Mouse (Mus musculus): ENCODE results near the gene Cyld.

Cyld gene

GRCm38 (mm10) chr8:88792691-88793323 lies 96.0 kb downstream of the Cyld start:
- peak; percentile 93 for ATAC-seq (ENCODE audit: low TSS enrichment)

GRCm38 (mm10) chr8:88793324-88793722 lies 96.5 kb downstream of the Cyld start:
- ATAC-seq (ENCODE audit: low TSS enrichment) = no peak

- ATAC-seq (ENCODE audit: low TSS enrichment) = 0 out of 2 replicates have a peak, but pooled peaks have one; percentile 21
These were observed 97.2 kb downstream of the Cyld start for GRCm38 (mm10) chr8:88793746-88794614.

GRCm38 (mm10) chr8:88794615-88794907 lies 97.7 kb downstream of the Cyld start:
- 0 out of 2 replicates have a peak, but pooled peaks have one; percentile 14 for ATAC-seq (ENCODE audit: low TSS enrichment)

- ATAC-seq (ENCODE audit: low TSS enrichment) = no peak
These were observed 99.1 kb downstream of the Cyld start for GRCm38 (mm10) chr8:88795896-88796295.

GRCm38 (mm10) chr8:88796651-88797050 lies 99.8 kb downstream of the Cyld start:
- ATAC-seq (ENCODE audit: low TSS enrichment) = no peak
